Mouse (Mus musculus) gastrocnemius, adult 2 months (tissue): ENCODE results near the gene 1700031F05Rik. TPM values are rescaled to one million over a fixed set of nuclear protein-coding genes. Genes with fewer than 3 reads are reported as not detected.
"Not testable (repeated sequence)": the region's sequence is repeated elsewhere in the genome, so short reads cannot be mapped to it uniquely, and the experiment has no call there.

ENCODE experiments used
- DNase-seq: peaks from one replicate; pipeline ENCODE4 v3.0.0; 2022
- H3K27ac ChIP-seq: fragments of 200-600 bp; 2 replicates; pipeline ENCODE4 v1.8.1; 2022; ENCODE audit warnings: mild to moderate bottlenecking
- H3K4me3 ChIP-seq: fragments of 200-600 bp; 2 replicates; pipeline ENCODE4 v1.8.1; 2022; ENCODE audit warnings: mild to moderate bottlenecking, moderate library complexity
- CTCF ChIP-seq: fragments of 200-600 bp; IDR thresholded peaks from 2 replicates; pipeline ENCODE4 v1.8.1; 2022; ENCODE audit warnings: antibody characterized with exemption, mild to moderate bottlenecking, moderate library complexity
- intact Hi-C: fragments of 180-260 bp; cut with DNase I; formaldehyde crosslinking; loops from one replicate; pipeline ENCODE4 v1.15.1; 2025
- long read RNA-seq, 2 experiments: library from polyadenylated mRNA; stranded (forward); transcript quantifications; one replicate each; pipeline ENCODE4 v2.0.0; 2021
- total RNA-seq, 2 experiments: library from RNA; stranded (reverse); gene quantifications; 2 replicates each; pipeline ENCODE4 v1.2.3; 2021

Gene 1700031F05Rik
- total RNA-seq: not detected
- long read RNA-seq, experiment 1: 0 reads
- long read RNA-seq, experiment 2: 0 reads

DNA sequence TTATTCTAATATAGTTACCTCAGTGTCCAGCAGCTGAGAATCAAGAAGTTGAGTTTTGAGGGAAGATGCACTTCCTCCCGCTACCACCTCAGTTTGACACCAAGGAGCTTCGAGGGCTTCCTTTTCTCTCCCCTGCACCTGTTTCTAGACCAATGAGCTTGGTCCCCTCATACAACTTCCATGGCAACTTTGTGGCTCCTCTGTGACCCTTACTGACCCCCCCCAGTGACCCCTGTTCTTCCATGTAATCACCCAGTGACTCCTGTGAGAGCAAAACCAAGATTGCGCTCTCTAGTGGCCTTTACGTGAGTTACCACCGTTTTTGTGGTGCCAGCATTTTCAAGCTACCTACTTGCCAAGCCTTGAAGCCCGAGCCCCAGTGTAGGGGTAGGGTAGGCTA is at the start of gene 1700031F05Rik:
Gene 1700031F05Rik, minus strand, starts transcription at position 101 of the 400 bp plus-strand sequence.
- intact Hi-C loops: no loop called here
- DNase-seq: no peak
- Histone ChIP-seq H3K4me3 (no peak within 1 kb of the TSS), H3K27ac (no peak within 1 kb of the TSS)
- no peak for TF ChIP-seq CTCF

DNA sequence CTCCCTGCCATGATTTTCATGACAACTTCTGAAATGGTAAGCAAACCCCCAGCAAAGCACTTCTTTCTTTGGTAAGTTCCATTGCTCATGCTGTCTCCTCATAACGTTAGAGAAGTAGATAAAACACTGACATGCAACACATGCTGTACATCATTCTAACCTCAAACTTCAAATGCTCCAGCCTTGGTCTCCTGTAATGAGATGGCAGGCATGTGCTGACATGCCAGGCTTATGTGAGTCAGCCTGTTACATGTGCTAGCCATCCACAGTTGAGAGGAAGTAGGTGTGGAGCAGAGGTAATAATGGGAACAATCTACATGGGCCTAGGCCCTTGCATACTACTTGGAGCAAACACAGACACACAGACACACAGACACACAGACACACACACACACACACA is 47.1 kb upstream of the 1700031F05Rik start:
- not testable (repeated sequence) for H3K4me3 ChIP-seq, DNase-seq, H3K27ac ChIP-seq
- intact Hi-C loops: loop anchor here (5.0 kb wide), 1 partner anchor 213 kb away; no protein-coding TSS in a partner anchor

DNA sequence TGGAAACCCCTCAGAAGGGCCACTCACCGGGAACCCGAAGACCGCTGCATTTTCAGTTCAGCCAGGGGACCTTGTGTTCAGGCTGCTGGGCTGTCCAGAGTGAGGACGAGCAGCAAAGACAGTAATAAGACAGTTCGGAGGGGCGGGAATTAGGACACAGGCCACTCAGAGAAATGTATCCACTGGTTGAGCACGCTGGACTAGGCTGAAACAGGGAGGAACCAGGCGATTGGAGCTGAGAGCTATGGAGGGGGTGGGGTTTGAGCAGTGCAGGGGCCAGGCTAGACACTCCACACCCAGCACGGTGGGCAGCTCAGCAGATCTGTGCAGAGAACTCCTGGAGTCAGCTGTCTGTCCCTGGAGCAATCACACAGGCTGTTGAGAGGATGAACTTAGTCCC is 40.8 kb upstream of the 1700031F05Rik start, which contains the start of the genes Dmrtc1a and 1700011M02Rik:
Gene Dmrtc1a, minus strand, starts transcription at position 101 of the 400 bp plus-strand sequence.
Gene 1700011M02Rik, plus strand, starts transcription at position 319 of the 400 bp plus-strand sequence.
- H3K27ac ChIP-seq, DNase-seq, intact Hi-C loops, H3K4me3 ChIP-seq: not testable (repeated sequence)

DNA sequence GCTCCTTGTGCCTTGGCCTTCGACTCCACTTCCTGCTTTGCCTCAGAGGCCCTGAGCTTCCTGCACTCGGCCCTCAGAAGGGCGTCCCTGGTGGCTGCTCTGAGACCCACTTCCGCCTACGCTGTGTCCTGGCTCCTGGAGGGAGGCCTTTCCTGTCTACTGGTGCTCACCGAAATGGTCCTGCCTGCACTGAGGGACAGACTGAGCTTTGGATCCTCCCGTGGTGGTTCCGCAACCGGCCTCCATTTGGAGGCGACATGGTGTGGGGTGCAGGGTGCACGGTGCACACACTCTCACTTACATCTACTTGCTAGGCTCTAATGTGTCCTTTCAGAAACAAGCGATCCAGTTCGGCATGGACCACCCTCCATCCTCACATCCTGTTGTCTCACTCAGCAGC is 13.3 kb downstream of the 1700031F05Rik start, which contains the start of gene Dmrtc1c2:
Gene Dmrtc1c2, minus strand, starts transcription at position 101 of the 400 bp plus-strand sequence.
- intact Hi-C loops, H3K27ac ChIP-seq, H3K4me3 ChIP-seq, DNase-seq: not testable (repeated sequence)

DNA sequence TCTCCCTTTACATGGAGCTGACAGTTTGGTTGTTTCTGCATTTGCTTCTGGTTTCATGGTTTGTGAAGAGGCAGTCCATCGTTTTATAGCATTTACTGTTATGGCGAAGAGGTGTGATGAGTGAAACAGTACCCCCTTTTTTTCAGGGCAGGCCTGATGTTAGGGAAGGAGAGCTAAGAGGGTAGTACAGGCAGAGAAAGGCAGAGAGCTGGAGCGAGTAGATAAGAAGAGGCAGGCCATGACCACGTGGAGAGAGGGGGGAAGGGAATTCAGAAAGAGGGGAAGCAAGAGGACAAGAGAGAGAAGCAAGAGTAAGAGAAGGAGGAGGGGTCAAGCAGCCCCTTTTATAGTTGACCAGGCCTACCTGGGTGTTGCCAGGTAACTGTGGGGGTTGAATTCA is 55.5 kb downstream of the 1700031F05Rik start:
- no peak for TF ChIP-seq CTCF
- Histone ChIP-seq H3K27ac (no peak overlapping the region), H3K4me3 (no peak overlapping the region)
- intact Hi-C loops: no loop called here
- DNase-seq: no peak

Other genes with a start within 250 kb of the 1700031F05Rik start
- gene Phka1, start 223.7 kb downstream of the 1700031F05Rik start, total RNA-seq: 100 to 1,000 TPM; 366 to 727 TPM
- not detected for gene Gm3880, start 181.0 kb downstream of the 1700031F05Rik start, total RNA-seq
- not detected for gene Gm9112, start 160.3 kb downstream of the 1700031F05Rik start, total RNA-seq
- not detected for gene Dmrtc1b, start 160.1 kb downstream of the 1700031F05Rik start, total RNA-seq
- gene Dmrtc1c1, start 65.0 kb downstream of the 1700031F05Rik start, total RNA-seq: not detected
- not detected for gene Dmrtc1c2, start 13.4 kb downstream of the 1700031F05Rik start, total RNA-seq
- not detected for gene Dmrtc1a, start 40.7 kb upstream of the 1700031F05Rik start, total RNA-seq
- not detected for gene 1700011M02Rik, start 40.9 kb upstream of the 1700031F05Rik start, total RNA-seq
- gene 1700018G05Rik, start 60.4 kb upstream of the 1700031F05Rik start, total RNA-seq: not detected